Mouse (Mus musculus): ENCODE data around the gene Prkcb.

- no peak for TF ChIP-seq POLR2A (IDR thresholded peaks at IDR 0.05; ENCODE audit: insufficient read depth, low read depth, low read length)
- TF ChIP-seq CTCF (IDR thresholded peaks at IDR 0.05) = no peak
- TF ChIP-seq EP300 (IDR thresholded peaks at IDR 0.05; ENCODE audit: insufficient read depth, low read depth, low read length) = no peak
Observed at GRCm38 (mm10) chr7:122433377-122433776, 144.8 kb downstream of the Prkcb start.

Measured in heart, adult 2 months (tissue).